8 mouse cellular contexts compared by ENCODE assay signal in the genomic region with DNA sequence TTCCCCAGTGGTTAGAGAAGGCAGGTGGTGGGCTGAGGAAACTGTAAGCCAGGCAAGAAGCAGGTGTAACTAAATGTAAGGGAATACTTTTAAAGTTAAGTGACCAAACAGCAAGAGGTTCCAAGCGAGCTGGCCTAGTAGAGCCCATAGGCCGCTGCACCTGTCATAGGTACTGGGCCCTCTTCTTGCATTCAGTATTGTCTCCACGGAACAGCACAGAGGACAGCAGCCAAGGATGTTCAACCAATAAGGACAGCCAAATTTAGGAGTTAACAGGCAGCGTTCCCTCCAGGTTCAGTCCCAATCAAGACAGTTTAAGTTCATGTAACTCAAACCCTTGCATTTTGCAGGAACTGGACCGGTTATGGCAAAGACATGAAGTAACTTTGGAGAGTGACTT. TPM values are rescaled to one million over a fixed set of nuclear protein-coding genes. Genes with fewer than 3 reads are reported as not detected.
DNase-seq lines count a peak whose midpoint lies in the region; ATAC-seq and TF ChIP-seq lines count a peak whose summit lies in the region.

No protein-coding gene starts in this region.

- no peaks in the 10 kb centered on the region; the same call in 1 of the 2 replicates for H3K9me3 ChIP-seq in lung, embryonic 15.5 days
- H3K9me3 ChIP-seq in limb, embryonic 10.5 days (replicated peaks) = no peaks in the 10 kb centered on the region
- no peaks in the 10 kb centered on the region; the same call in 1 of the 2 replicates for H3K9me3 ChIP-seq in neural tube, embryonic 15.5 days (replicated peaks)

- H3K27ac ChIP-seq in lung, embryonic 15.5 days = peak overlapping the region; percentile 97
- H3K27ac ChIP-seq in embryonic fibroblast, embryonic 13.5 days (ENCODE audit: insufficient read depth, low read length) = 0 out of 2 replicates have a peak overlapping the region, but pooled peaks have one; percentile 10
- H3K27ac ChIP-seq in limb, embryonic 10.5 days = peak overlapping the region; percentile 99
- no peak overlapping the region for H3K27ac ChIP-seq in neural tube, embryonic 15.5 days (replicated peaks)

- no peak for ATAC-seq in lung, embryonic 15.5 days (ENCODE audit: borderline replicate concordance, extremely low read depth, low FRiP score, low TSS enrichment)
- no peak for ATAC-seq in neural tube, embryonic 15.5 days (ENCODE audit: low FRiP score)
- no peak for ATAC-seq in monocyte, adult 5-6 weeks (replicated peaks; ENCODE audit: insufficient number of reproducible peaks, low FRiP score, low TSS enrichment, poor library complexity, severe bottlenecking)

- no peak for TF ChIP-seq CTCF in embryonic fibroblast, embryonic 13.5 days (IDR thresholded peaks at IDR 0.05; ENCODE audit: borderline replicate concordance, insufficient read depth, low read length)

- peak overlapping the region; percentile 94 for H3K4me3 ChIP-seq in lung, embryonic 15.5 days
- peak overlapping the region; percentile 44 for H3K4me3 ChIP-seq in embryonic fibroblast, embryonic 13.5 days (ENCODE audit: insufficient read depth, low read length)
- H3K4me3 ChIP-seq in limb, embryonic 10.5 days = peak overlapping the region; percentile 95
- peak overlapping the region; percentile 80 for H3K4me3 ChIP-seq in neural tube, embryonic 15.5 days (replicated peaks)

- H3K27me3 ChIP-seq in lung, embryonic 15.5 days = no peaks in the 10 kb centered on the region
- H3K27me3 ChIP-seq in limb, embryonic 10.5 days (ENCODE audit: low read depth, poor library complexity, severe bottlenecking) = no peaks in the 10 kb centered on the region
- H3K27me3 ChIP-seq in neural tube, embryonic 15.5 days (replicated peaks) = no peaks in the 10 kb centered on the region

- TF ChIP-seq POLR2A in embryonic fibroblast, embryonic 13.5 days (IDR thresholded peaks at IDR 0.05; ENCODE audit: low read depth, low read length) = no peak

- H3K4me1 ChIP-seq in lung, embryonic 15.5 days = peaks cover 28% of the 10 kb centered on the region
- H3K4me1 ChIP-seq in embryonic fibroblast, embryonic 13.5 days (ENCODE audit: control insufficient read depth, insufficient read depth, low read length) = no peaks in the 10 kb centered on the region
- H3K4me1 ChIP-seq in limb, embryonic 10.5 days = peaks cover 22% of the 10 kb centered on the region
- H3K4me1 ChIP-seq in neural tube, embryonic 15.5 days = peaks cover 25% of the 10 kb centered on the region

- H3K36me3 ChIP-seq in lung, embryonic 15.5 days = no peaks in the 10 kb centered on the region
- no peaks in the 10 kb centered on the region; the same call in 1 of the 2 replicates for H3K36me3 ChIP-seq in limb, embryonic 10.5 days
- no peaks in the 10 kb centered on the region for H3K36me3 ChIP-seq in neural tube, embryonic 15.5 days

- 35% methylated on average over 5 of the region's 5 CpGs for WGBS in lung, embryonic 15.5 days
- WGBS in limb, embryonic 10.5 days = 33% methylated on average over 5 of the region's 5 CpGs
- 23% methylated on average over 5 of the region's 5 CpGs for WGBS in neural tube, embryonic 15.5 days

- peak overlapping the region; percentile 80 for H3K4me2 ChIP-seq in lung, embryonic 15.5 days
- H3K4me2 ChIP-seq in neural tube, embryonic 15.5 days = peak overlapping the region; percentile 86

- H3K9ac ChIP-seq in lung, embryonic 15.5 days = peak overlapping the region; percentile 70; the same call in 1 of the 2 replicates
- no peak overlapping the region for H3K9ac ChIP-seq in neural tube, embryonic 15.5 days (replicated peaks)

- no peak for DNase-seq in lung, postnatal 14 days
- DNase-seq in limb, embryonic 10.5 days (ENCODE audit: low spot score) = no peak
- no peak for DNase-seq in adrenal gland, adult 2 months
- no peak for DNase-seq in urinary bladder, postnatal 25 days (ENCODE audit: low spot score)

RNA-seq across cellular contexts. Expression of a gene that starts 0.9 kb away (rescaled TPM):
- 30.2 and 33.7 TPM in 2 replicates for polyA plus RNA-seq in lung, embryonic 15.5 days (2015; fragmentation: Nextera tagmentation; extraction: Ambion mirVana)
- 33.0 and 33.2 TPM in 2 replicates for polyA plus RNA-seq in embryonic fibroblast, embryonic 13.5 days (2011; ENCODE audit: insufficient read length, low read depth, missing spikeins)
- 7.7 and 8.1 TPM in 2 replicates for polyA plus RNA-seq in limb, embryonic 10.5 days (2016; fragmentation: Nextera tagmentation; extraction: Ambion mirVana)
- polyA plus RNA-seq in neural tube, embryonic 15.5 days (2015; fragmentation: Nextera tagmentation; extraction: Ambion mirVana) = 10.2 and 18.6 TPM in 2 replicates
- total RNA-seq in adrenal gland, adult 2 months (2021) = 10 to 100 TPM; 51.1 to 56.8 TPM
- 8.6 and 14.9 TPM in 2 replicates for polyA plus RNA-seq in adrenal gland, adult 2 months (2012; rRNA removed)
- 109 to 271 TPM (median 146 TPM) in 3 replicates for total RNA-seq in monocyte, adult 5-6 weeks (2017)

Comparison
In these comparisons a context has a peak if more than half of its experiments do, and no peak if none do; other contexts are left out.
1. H3K4me3 ChIP-seq: peak in every context shown above with its lines; median percentile 95 in limb, embryonic 10.5 days; 94 in lung, embryonic 15.5 days; 80 in neural tube, embryonic 15.5 days; 44 in embryonic fibroblast, embryonic 13.5 days.